Mouse (Mus musculus) forebrain, postnatal 0 days (tissue): ENCODE data around the gene Syngr2. TPM values are rescaled to one million over a fixed set of nuclear protein-coding genes. Genes with fewer than 3 reads are reported as not detected.

Experiments
- ATAC-seq: fragments of 200-750 bp; cut with Nextera tagmentation; 2 replicates; pipeline ENCODE4 v1.8.0; 2017; ENCODE audit warnings: mild to moderate bottlenecking, moderate library complexity
- DNase-seq: peaks from one replicate; pipeline ENCODE4 v3.0.0-alpha.2; 2015
- H3K27ac ChIP-seq: fragments of 300-500 bp; sonication (generic); 2 replicates; pipeline ENCODE4 v1.5.1; 2014; ENCODE audit warnings: low read depth, mild to moderate bottlenecking, antibody characterized with exemption, low read length, moderate library complexity, mixed read lengths
- H3K27me3 ChIP-seq: fragments of 300-500 bp; sonication (generic); 2 replicates; pipeline ENCODE4 v1.6.1; 2014; ENCODE audit warnings: mild to moderate bottlenecking, low read length, mixed read lengths; ENCODE audit not compliant: insufficient read depth
- H3K36me3 ChIP-seq: fragments of 300-500 bp; sonication (generic); 2 replicates; pipeline ENCODE4 v1.6.1; 2014; ENCODE audit warnings: mild to moderate bottlenecking, moderate library complexity; ENCODE audit not compliant: insufficient read depth
- H3K4me1 ChIP-seq: fragments of 300-500 bp; sonication (generic); 2 replicates; pipeline ENCODE4 v1.6.1; 2014; ENCODE audit warnings: antibody characterized with exemption; ENCODE audit not compliant: insufficient read depth
- H3K4me2 ChIP-seq: fragments of 300-500 bp; sonication (generic); 2 replicates; pipeline ENCODE4 v1.6.1; 2014; ENCODE audit warnings: low read depth, mild to moderate bottlenecking, moderate library complexity
- H3K4me3 ChIP-seq: fragments of 300-500 bp; sonication (generic); 2 replicates; pipeline ENCODE4 v1.5.1; 2014; ENCODE audit warnings: low read depth, low read length, mixed read lengths
- H3K9ac ChIP-seq: fragments of 300-500 bp; sonication (generic); 2 replicates; pipeline ENCODE4 v1.6.1; 2014; ENCODE audit warnings: mild to moderate bottlenecking
- H3K9me3 ChIP-seq: fragments of 300-500 bp; sonication (generic); 2 replicates; pipeline ENCODE4 v1.6.1; 2016; ENCODE audit warnings: low read length
- CTCF ChIP-seq: sonication (generic); IDR thresholded peaks from 2 replicates; pipeline ENCODE4 v1.5.1; 2016; ENCODE audit warnings: antibody characterized with exemption, control low read depth, low read depth
- WGBS: fragments of 180-500 bp; shearing (Covaris S2); extraction: QIAGEN DNeasy Blood & Tissue Kit; methylation state at CpG from one replicate; pipeline ENCODE4 v1.1.7; 2014; 5-methylcytosine and 5-hydroxymethylcytosine counted together
- polyA plus RNA-seq: library from polyadenylated mRNA; unstranded; fragments of >200 nt; fragmentation: Nextera tagmentation; extraction: Ambion mirVana; gene quantifications from 2 replicates; pipeline ENCODE4 v1.2.1, GENCODE M21; 2015
- total RNA-seq: library from RNA; depleted of rRNA; stranded (reverse); fragments of >200 nt; gene quantifications from 2 replicates; pipeline ENCODE4 v1.2.3, GENCODE M21; 2014

The Syngr2 gene
- total and polyA plus RNA-seq, 2 experiments from 2014 or later, result 15.7 to 16.9 TPM

DNA sequence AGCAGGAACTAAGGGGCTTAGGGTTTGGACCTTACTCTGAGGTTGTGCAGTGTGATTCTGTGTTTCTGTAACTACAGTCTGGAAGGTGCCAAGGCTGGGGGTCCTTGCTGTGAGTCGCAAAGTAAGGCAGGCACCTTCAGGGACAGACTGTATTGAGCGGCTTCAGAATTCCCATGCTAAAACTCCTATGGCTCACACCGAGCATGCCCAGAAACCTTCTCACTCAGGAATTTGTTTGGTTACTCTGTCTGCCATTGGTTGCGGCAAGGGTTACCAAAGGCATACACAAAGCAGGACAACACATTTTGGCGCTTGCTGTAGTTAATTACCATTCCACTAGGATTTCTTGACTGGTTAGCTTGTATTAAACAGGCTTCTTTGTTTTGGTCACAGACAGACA lies 16.7 kb downstream of the Syngr2 start:
- peak overlapping the region; percentile 47 for H3K4me3 ChIP-seq
- peak overlapping the region; percentile 85 for H3K4me2 ChIP-seq
- H3K27me3 ChIP-seq, result no peaks in the 10 kb centered on the region
- 1% methylated on average over 5 of the region's 5 CpGs for WGBS
- H3K9me3 ChIP-seq, result no peaks in the 10 kb centered on the region
- TF ChIP-seq CTCF, result no peak
- peak; percentile 53 for ATAC-seq
- DNase-seq, result no peak
- H3K36me3 ChIP-seq, result no peaks in the 10 kb centered on the region
- H3K9ac ChIP-seq, result peak overlapping the region; percentile 58
- peaks cover 5% of the 10 kb centered on the region; the same call in 1 of the 2 replicates for H3K4me1 ChIP-seq
- H3K27ac ChIP-seq, result peak overlapping the region; percentile 36

DNA sequence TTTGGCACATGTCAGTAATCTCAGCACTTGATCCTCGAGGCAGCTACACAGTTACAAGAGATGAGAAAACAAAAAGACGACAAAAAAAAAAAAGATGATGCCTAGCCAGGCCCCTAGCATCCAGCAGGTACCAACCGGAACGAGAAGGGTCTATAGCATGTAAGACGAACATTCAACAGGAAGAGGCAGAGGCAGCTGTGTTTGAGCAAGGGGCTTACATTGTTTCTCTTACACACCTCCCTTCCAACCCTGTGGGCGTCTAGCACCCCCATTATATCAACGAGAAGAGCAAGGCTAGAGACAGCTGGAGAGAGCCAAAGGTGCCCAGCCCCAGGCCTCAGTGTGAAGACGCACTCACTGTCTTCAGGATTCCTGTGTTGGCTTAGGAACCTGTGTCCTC lies 17.4 kb downstream of the Syngr2 start:
- no peak for TF ChIP-seq CTCF
- H3K4me3 ChIP-seq, result no peak overlapping the region
- H3K4me1 ChIP-seq, result peaks cover 5% of the 10 kb centered on the region; the same call in 1 of the 2 replicates
- H3K36me3 ChIP-seq, result no peaks in the 10 kb centered on the region
- H3K4me2 ChIP-seq, result no peak overlapping the region
- H3K9me3 ChIP-seq, result no peaks in the 10 kb centered on the region
- no peak for DNase-seq
- no peak for ATAC-seq
- H3K27ac ChIP-seq, result no peak overlapping the region
- no peak overlapping the region for H3K9ac ChIP-seq
- WGBS, result 50% methylated on average over 8 of the region's 8 CpGs
- H3K27me3 ChIP-seq, result no peaks in the 10 kb centered on the region

DNA sequence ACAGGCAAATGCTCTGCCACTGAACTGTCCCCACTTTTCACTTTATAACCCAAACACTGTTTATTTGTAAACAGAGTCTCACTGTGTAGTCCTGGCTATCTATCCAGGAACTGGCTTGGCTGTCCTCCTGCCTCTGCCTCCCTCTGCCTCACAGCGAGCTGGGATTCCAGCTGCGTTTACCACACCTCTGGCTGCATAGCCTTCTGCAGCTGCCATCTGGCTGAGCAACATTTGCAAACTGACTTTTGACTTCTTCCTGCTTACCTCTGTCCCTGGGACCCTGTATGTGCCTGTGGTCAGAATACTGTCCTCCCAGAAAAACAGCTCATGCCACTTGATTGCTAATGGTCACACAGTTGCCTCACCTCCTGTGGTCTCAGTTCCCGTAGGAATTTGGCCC lies 17.9 kb downstream of the Syngr2 start:
- H3K4me1 ChIP-seq, result peaks cover 5% of the 10 kb centered on the region; the same call in 1 of the 2 replicates
- DNase-seq (no peak), ATAC-seq (no peak)
- 76% methylated on average over 3 of the region's 3 CpGs for WGBS
- no peak overlapping the region for H3K27ac ChIP-seq
- no peak overlapping the region for H3K4me3 ChIP-seq
- H3K27me3 ChIP-seq, result no peaks in the 10 kb centered on the region
- H3K36me3 ChIP-seq, result no peaks in the 10 kb centered on the region
- no peaks in the 10 kb centered on the region for H3K9me3 ChIP-seq
- no peak overlapping the region for H3K4me2 ChIP-seq
- no peak for TF ChIP-seq CTCF
- H3K9ac ChIP-seq, result no peak overlapping the region

DNA sequence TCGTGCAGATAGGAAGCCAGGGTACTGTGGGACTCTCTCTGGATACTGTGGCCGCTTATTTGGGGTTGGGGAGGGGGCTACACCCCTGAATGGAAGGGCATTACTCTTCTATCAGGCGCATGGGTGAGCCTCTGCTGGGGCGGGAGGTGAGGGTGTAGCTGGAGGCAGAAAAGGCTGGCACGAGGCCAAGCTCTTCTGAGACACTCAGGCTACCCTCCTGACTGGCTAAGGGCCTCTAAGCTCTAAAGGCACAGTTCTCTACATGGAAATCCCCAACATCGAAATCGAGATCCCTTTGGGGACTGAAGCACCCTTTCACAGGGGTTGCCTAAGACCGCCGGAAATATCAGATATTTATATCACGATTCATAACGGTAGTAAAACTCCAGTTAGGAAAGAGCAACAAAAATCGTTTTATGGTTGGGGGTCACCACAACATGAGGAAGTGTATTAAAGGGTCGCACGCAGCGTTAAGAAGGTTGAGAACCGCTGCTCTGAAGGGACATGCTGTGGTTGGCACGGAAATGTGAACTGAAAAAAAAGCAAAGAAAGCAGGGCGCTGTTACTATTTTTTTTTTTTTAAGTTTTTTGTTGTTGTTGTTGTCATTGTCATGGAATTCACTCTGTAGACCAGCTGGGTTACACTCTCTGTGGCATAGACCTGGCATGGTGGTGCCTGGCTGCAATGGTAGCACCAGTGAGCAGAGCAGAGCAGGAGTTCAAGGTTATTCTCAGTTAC lies 18.9 kb downstream of the Syngr2 start:
- Histone ChIP-seq H3K9me3 (no peaks in the 10 kb centered on the region), H3K4me1 (peaks cover 5% of the 10 kb centered on the region; the same call in 1 of the 2 replicates), H3K4me2 (no peak overlapping the region), H3K27me3 (no peaks in the 10 kb centered on the region), H3K4me3 (no peak overlapping the region), H3K27ac (no peak overlapping the region), H3K9ac (no peak overlapping the region), H3K36me3 (no peaks in the 10 kb centered on the region)
- DNase-seq, result no peak
- TF ChIP-seq CTCF, result no peak
- no peak for ATAC-seq
- WGBS, result 76% methylated on average over 18 of the region's 18 CpGs

- Histone ChIP-seq H3K4me1 (peaks cover 5% of the 10 kb centered on the region; the same call in 1 of the 2 replicates), H3K9ac (no peak overlapping the region), H3K4me2 (no peak overlapping the region), H3K27me3 (no peaks in the 10 kb centered on the region), H3K4me3 (no peak overlapping the region), H3K27ac (peak overlapping the region; percentile 35; the same call in 1 of the 2 replicates), H3K36me3 (no peaks in the 10 kb centered on the region), H3K9me3 (no peaks in the 10 kb centered on the region)
- no peak for TF ChIP-seq CTCF
- DNase-seq, result no peak
- ATAC-seq, result no peak
- 47% methylated on average over 9 of the region's 9 CpGs for WGBS
These were observed 19.6 kb downstream of the Syngr2 start for GRCm38 (mm10) chr11:117828888-117829604.

DNA sequence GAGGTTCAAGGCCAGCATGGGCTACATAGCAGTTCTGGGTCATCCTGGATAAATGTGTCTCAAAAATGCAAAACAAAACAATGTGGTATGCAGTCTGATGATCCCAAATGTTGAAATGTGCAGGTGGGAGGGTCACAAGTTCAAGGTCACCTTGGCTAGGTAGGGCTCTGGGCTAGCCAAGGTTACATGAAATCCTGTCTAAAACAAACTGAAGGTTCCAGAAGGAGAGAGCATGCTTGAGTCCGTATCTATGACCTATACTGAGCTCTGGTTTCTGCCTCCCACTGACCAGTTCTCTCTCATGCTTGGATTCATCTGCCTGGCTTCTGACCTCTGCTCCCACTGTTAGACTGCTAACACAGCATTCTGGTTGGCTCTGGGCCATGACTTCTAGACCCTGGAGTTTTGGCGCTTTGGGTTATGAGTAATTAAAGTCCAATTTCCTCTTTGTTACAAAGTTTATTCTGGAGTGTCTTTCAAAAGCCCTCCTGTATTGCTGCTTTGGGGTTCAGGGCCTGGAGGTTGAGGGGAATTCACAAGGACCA lies 20.3 kb downstream of the Syngr2 start:
- Histone ChIP-seq H3K9ac (no peak overlapping the region), H3K27me3 (no peaks in the 10 kb centered on the region), H3K4me3 (no peak overlapping the region), H3K4me1 (peaks cover 5% of the 10 kb centered on the region; the same call in 1 of the 2 replicates), H3K27ac (no peak overlapping the region), H3K36me3 (no peaks in the 10 kb centered on the region), H3K4me2 (no peak overlapping the region), H3K9me3 (no peaks in the 10 kb centered on the region)
- no peak for ATAC-seq
- TF ChIP-seq CTCF, result no peak
- no peak for DNase-seq
- 81% methylated on average over 2 of the region's 2 CpGs for WGBS

DNA sequence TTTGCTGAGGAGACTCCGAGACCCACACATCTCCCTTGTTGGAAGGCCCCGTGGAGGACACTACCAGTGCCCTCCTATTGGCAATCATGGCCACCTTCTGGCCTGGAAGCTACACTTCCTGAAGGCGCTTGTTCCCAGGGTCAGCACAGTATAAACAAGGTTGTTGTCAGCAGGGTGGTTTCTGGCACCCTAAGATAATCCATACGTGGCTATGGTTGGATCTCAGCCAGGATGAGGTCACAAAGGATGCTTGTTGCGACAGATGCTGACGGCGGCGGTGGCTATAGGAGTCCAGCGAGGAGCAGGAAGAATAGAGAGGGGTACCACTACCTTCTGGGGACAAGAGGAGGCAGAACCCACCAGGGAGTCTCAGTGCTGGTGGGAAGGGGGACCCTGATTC lies 20.9 kb downstream of the Syngr2 start:
- no peak overlapping the region for H3K4me3 ChIP-seq
- no peak overlapping the region for H3K27ac ChIP-seq
- DNase-seq (no peak), ATAC-seq (no peak)
- no peaks in the 10 kb centered on the region for H3K27me3 ChIP-seq
- H3K36me3 ChIP-seq, result no peaks in the 10 kb centered on the region
- no peak overlapping the region for H3K4me2 ChIP-seq
- H3K4me1 ChIP-seq, result peaks cover 2% of the 10 kb centered on the region; the same call in 1 of the 2 replicates
- no peak for TF ChIP-seq CTCF
- WGBS, result 55% methylated on average over 9 of the region's 9 CpGs
- H3K9me3 ChIP-seq, result no peaks in the 10 kb centered on the region
- H3K9ac ChIP-seq, result no peak overlapping the region
